Mouse (Mus musculus) lung, postnatal 36 days (tissue): ENCODE measurements at regions not wholly inside any gene's neighbourhood (a gene's known extent, or its start where the extent isn't known, plus 50 kb on each side); places are given as distances from the start of the nearest gene placed in this dataset.
A peak's percentile ranks its signal among the peaks of the same experiment; 100 is the strongest.

ENCODE experiments used
- DNase-seq: peaks from one replicate; pipeline ENCODE4 v3.0.0; 2022; ENCODE audit warnings: mixed read lengths

GRCm38 (mm10) chr4:95105424-95105823 lies 53.4 kb upstream of the Jun start:
- DNase-seq, result no peak

GRCm38 (mm10) chr4:95105926-95106622 lies 54.1 kb upstream of the Jun start:
- peak; percentile 57 for DNase-seq

- DNase-seq, result no peak
Observed at GRCm38 (mm10) chr4:95106881-95107665, 55.1 kb upstream of the Jun start.

GRCm38 (mm10) chr4:95108811-95109210 lies 56.8 kb upstream of the Jun start:
- DNase-seq, result no peak

GRCm38 (mm10) chr4:95110828-95111227 lies 58.8 kb upstream of the Jun start:
- DNase-seq, result peak; percentile 37

GRCm38 (mm10) chr4:95117158-95117681 lies 65.2 kb upstream of the Jun start:
- peak; percentile 53 for DNase-seq

GRCm38 (mm10) chr4:95120876-95121275 lies 68.9 kb upstream of the Jun start:
- no peak for DNase-seq

- no peak for DNase-seq
Observed at GRCm38 (mm10) chr4:95125346-95125745, 73.3 kb upstream of the Jun start.

GRCm38 (mm10) chr4:95127970-95128369 lies 75.9 kb upstream of the Jun start:
- DNase-seq, result no peak

GRCm38 (mm10) chr4:95133815-95134214 lies 81.8 kb upstream of the Jun start:
- peak; percentile 31 for DNase-seq

- no peak for DNase-seq
Observed at GRCm38 (mm10) chr4:95134611-95135010, 82.6 kb upstream of the Jun start.

- no peak for DNase-seq
Observed at GRCm38 (mm10) chr4:95137413-95138143, 85.6 kb upstream of the Jun start.

GRCm38 (mm10) chr4:95138676-95139075 lies 86.7 kb upstream of the Jun start:
- no peak for DNase-seq

GRCm38 (mm10) chr4:95141253-95141652 lies 89.2 kb upstream of the Jun start:
- DNase-seq, result no peak

GRCm38 (mm10) chr4:95143130-95143529 lies 91.1 kb upstream of the Jun start:
- no peak for DNase-seq

- DNase-seq, result peak; percentile 77
Observed at GRCm38 (mm10) chr4:95143668-95144067, 91.6 kb upstream of the Jun start.

- DNase-seq, result no peak
Observed at GRCm38 (mm10) chr4:95144440-95144839, 92.4 kb upstream of the Jun start.

GRCm38 (mm10) chr4:95146268-95146667 lies 94.2 kb upstream of the Jun start:
- no peak for DNase-seq

- DNase-seq, result no peak
Observed at GRCm38 (mm10) chr4:95148665-95149064, 96.6 kb upstream of the Jun start.

- peak; percentile 83 for DNase-seq
Observed at GRCm38 (mm10) chr4:95151678-95152077, 99.7 kb upstream of the Jun start.

GRCm38 (mm10) chr4:95152431-95153115 lies 100.6 kb upstream of the Jun start:
- DNase-seq, result no peak

- DNase-seq, result peak; percentile 86
Observed at GRCm38 (mm10) chr4:95153737-95154287, 101.8 kb upstream of the Jun start.
